Mouse (Mus musculus): ENCODE data around the gene Gdpd5. TPM values are rescaled to one million over a fixed set of nuclear protein-coding genes. Genes with fewer than 3 reads are reported as not detected.
"Not testable (repeated sequence)": the region's sequence is repeated elsewhere in the genome, so short reads cannot be mapped to it uniquely, and the experiment has no call there.

Gene Gdpd5
- polyA plus RNA-seq, 1 experiment from 2014 or later, result 46.4 TPM

- no peak overlapping the region for H3K4me3 ChIP-seq (replicated peaks)
- WGBS, result 51% methylated on average over 1 of the region's 1 CpGs
- no peak for ATAC-seq
Measured at GRCm38 (mm10) chr7:99501148-99501547, 119.9 kb downstream of the Gdpd5 start.

DNA sequence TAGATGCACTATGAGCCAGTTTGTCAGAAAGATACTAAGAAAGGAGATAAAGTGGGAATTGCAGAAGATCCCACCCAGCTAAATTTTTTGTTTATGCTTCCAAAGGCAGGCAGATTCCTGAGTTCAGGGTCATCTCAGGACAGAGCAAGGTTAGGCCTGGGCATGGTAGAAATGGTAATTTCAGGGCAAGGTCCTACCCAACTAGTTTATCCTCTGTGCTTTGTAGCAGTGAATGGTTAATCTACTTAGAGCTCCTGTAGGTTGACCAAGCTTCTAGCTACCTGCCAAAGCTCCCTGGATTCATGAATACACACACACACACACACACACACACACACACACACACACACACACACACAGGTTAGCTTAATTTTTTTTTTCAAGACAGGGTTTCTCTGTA lies 123.3 kb downstream of the Gdpd5 start:
- Histone ChIP-seq H3K4me2 (replicated peaks) (no peak overlapping the region), H3K27me3 (no peaks in the 10 kb centered on the region), H3K9ac (replicated peaks) (no peak overlapping the region), H3K27ac (no peak overlapping the region), H3K4me1 (replicated peaks) (no peaks in the 10 kb centered on the region), H3K36me3 (no peaks in the 10 kb centered on the region), H3K4me3 (replicated peaks) (no peak overlapping the region), H3K9me3 (no peaks in the 10 kb centered on the region)
- ATAC-seq, result no peak

More at GRCm38 (mm10) chr7:99501148-99501547, 119.9 kb downstream of the Gdpd5 start:
- no peaks in the 10 kb centered on the region for H3K4me1 ChIP-seq (replicated peaks)
- no peaks in the 10 kb centered on the region for H3K36me3 ChIP-seq
- H3K27ac ChIP-seq, result no peak overlapping the region
- no peaks in the 10 kb centered on the region for H3K9me3 ChIP-seq
- no peak overlapping the region for H3K4me2 ChIP-seq (replicated peaks)
- H3K9ac ChIP-seq (replicated peaks), result no peak overlapping the region
- H3K27me3 ChIP-seq, result no peaks in the 10 kb centered on the region

DNA sequence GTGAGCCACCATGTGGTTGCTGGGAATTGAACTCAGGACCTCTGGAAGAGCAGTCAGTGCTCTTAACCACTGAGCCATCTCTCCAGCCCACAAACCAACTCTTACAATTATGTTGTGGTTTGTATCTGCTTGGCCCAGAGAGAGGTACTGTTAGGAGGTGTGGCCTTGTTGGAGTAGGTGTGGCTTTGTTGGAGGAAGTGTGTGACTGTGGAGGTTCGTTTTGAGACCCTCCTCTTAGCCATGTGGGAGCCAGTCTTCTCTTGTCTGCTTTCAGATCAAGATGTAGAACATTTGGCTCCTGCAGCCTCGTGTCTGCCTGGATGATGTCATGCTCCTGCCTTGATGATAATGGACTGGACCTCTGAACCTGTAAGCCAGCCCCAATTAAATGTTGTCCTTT lies 127.0 kb downstream of the Gdpd5 start:
- ATAC-seq; H3K9me3 ChIP-seq; H3K4me2 ChIP-seq (replicated peaks); H3K9ac ChIP-seq (replicated peaks); H3K4me3 ChIP-seq (replicated peaks); H3K27me3 ChIP-seq; H3K4me1 ChIP-seq (replicated peaks); H3K36me3 ChIP-seq; H3K27ac ChIP-seq: not testable (repeated sequence)
- WGBS, result 40% methylated on average over 2 of the region's 2 CpGs

GRCm38 (mm10) chr7:99510087-99510501 lies 128.9 kb downstream of the Gdpd5 start:
- no peak overlapping the region for H3K4me3 ChIP-seq (replicated peaks)
- no peaks in the 10 kb centered on the region for H3K36me3 ChIP-seq
- peak; percentile 89 for ATAC-seq
- no peaks in the 10 kb centered on the region for H3K27me3 ChIP-seq
- H3K9ac ChIP-seq (replicated peaks), result peak overlapping the region; percentile 44
- H3K27ac ChIP-seq, result peak overlapping the region; percentile 51
- peaks cover 9% of the 10 kb centered on the region for H3K4me1 ChIP-seq (replicated peaks)
- WGBS, result 6% methylated on average over 8 of the region's 8 CpGs
- H3K9me3 ChIP-seq, result no peaks in the 10 kb centered on the region
- H3K4me2 ChIP-seq (replicated peaks), result peak overlapping the region; percentile 34

Other genes starting within 250 kb of the Gdpd5 start
- gene Uvrag, start 240.3 kb upstream of the Gdpd5 start, polyA plus RNA-seq (2015; fragmentation: Nextera tagmentation; extraction: Ambion mirVana), result 13.1 and 16.3 TPM in 2 replicates
- gene Dgat2, start 198.7 kb upstream of the Gdpd5 start, polyA plus RNA-seq (2015; fragmentation: Nextera tagmentation; extraction: Ambion mirVana), result 11.1 and 12.8 TPM in 2 replicates
- 2.2 and 3.0 TPM in 2 replicates for gene Mogat2, start 142.8 kb upstream of the Gdpd5 start, polyA plus RNA-seq (2015; fragmentation: Nextera tagmentation; extraction: Ambion mirVana)
- gene Map6, start 114.0 kb upstream of the Gdpd5 start, polyA plus RNA-seq (2015; fragmentation: Nextera tagmentation; extraction: Ambion mirVana), result 102 and 106 TPM in 2 replicates
- gene Serpinh1, start 28.2 kb upstream of the Gdpd5 start, polyA plus RNA-seq (2015; fragmentation: Nextera tagmentation; extraction: Ambion mirVana), result 244 and 284 TPM in 2 replicates
- 9.0 and 17.2 TPM in 2 replicates for gene Klhl35, start 84.6 kb downstream of the Gdpd5 start, polyA plus RNA-seq (2015; fragmentation: Nextera tagmentation; extraction: Ambion mirVana)
- gene Rps3, start 102.3 kb downstream of the Gdpd5 start, polyA plus RNA-seq (2015; fragmentation: Nextera tagmentation; extraction: Ambion mirVana), result 531 and 554 TPM in 2 replicates
- gene Arrb1, start 154.1 kb downstream of the Gdpd5 start, polyA plus RNA-seq (2015; fragmentation: Nextera tagmentation; extraction: Ambion mirVana), result 14.0 and 14.8 TPM in 2 replicates
- 0.64 and 1.0 TPM in 2 replicates for gene Tpbgl, start 245.7 kb downstream of the Gdpd5 start, polyA plus RNA-seq (2015; fragmentation: Nextera tagmentation; extraction: Ambion mirVana)

All from midbrain, embryonic 13.5 days (tissue).